Mouse (Mus musculus) thymus, adult 2 months (tissue): ENCODE data around the gene Sh2d7.

Experiments
- CTCF ChIP-seq: fragments of 200-500 bp; IDR thresholded peaks from 2 replicates; pipeline ENCODE4 v1.5.1; 2012; ENCODE audit warnings: mild to moderate bottlenecking, control low read depth, low read length, moderate library complexity, borderline replicate concordance; ENCODE audit not compliant: control insufficient read depth, poor library complexity, insufficient read depth; ENCODE audit errors: extremely low read depth
- POLR2A ChIP-seq: fragments of 200-500 bp; IDR thresholded peaks from 2 replicates; pipeline ENCODE4 v1.6.1; 2012; ENCODE audit warnings: mild to moderate bottlenecking, low read length, control low read depth, moderate library complexity; ENCODE audit not compliant: control insufficient read depth, poor library complexity, insufficient read depth; ENCODE audit errors: extremely low read depth

GRCm38 (mm10) chr9:54544212-54544953 is 5.6 kb downstream of the Sh2d7 start:
- no peak for TF ChIP-seq POLR2A
- TF ChIP-seq CTCF = no peak
